Mouse (Mus musculus): Measurements from ENCODE around the gene Kif1bp. TPM values are rescaled to one million over a fixed set of nuclear protein-coding genes. Genes with fewer than 3 reads are reported as not detected.

Kif1bp gene
- polyA plus RNA-seq, 1 experiment: 1.2 TPM

DNA sequence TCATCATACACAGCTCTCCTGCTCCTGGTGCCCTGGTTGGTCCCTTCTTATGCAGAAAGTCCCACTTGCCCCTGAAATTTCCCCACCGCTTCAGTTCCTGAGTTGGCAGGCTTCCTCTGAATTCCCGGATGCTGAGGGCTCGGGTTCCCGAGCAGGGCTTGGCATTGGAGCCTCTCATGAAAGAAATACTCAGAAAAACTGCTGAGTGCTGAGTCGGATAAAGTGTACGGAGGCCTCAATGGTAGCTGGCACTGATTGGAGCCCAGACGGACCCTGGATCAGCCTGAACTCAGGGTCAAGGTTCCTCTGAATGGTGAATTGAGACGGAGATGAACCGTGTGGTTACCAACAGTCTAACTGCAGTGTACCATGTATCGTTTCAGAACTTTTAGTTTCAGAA, 31.8 kb downstream of the Kif1bp start:
- Histone ChIP-seq H3K36me3 (ENCODE audit: control insufficient read depth) (no peaks in the 10 kb centered on the region), H3K9me3 (ENCODE audit: control insufficient read depth, low read length) (no peaks in the 10 kb centered on the region), H3K4me3 (replicated peaks) (no peak overlapping the region), H3K4me1 (ENCODE audit: control insufficient read depth) (peaks cover 12% of the 10 kb centered on the region), H3K27me3 (ENCODE audit: control insufficient read depth) (no peaks in the 10 kb centered on the region)
- no peak for TF ChIP-seq GATA1 (IDR thresholded peaks at IDR 0.05; ENCODE audit: low read length)
- TF ChIP-seq TAL1 (IDR thresholded peaks at IDR 0.05; ENCODE audit: low read length): no peak

- H3K27me3 ChIP-seq (ENCODE audit: control insufficient read depth): no peaks in the 10 kb centered on the region
These were observed 32.5 kb downstream of the Kif1bp start for GRCm38 (mm10) chr10:62545759-62546158.

GRCm38 (mm10) chr10:62544316-62544715, 33.9 kb downstream of the Kif1bp start:
- Histone ChIP-seq H3K36me3 (ENCODE audit: control insufficient read depth) (no peaks in the 10 kb centered on the region), H3K4me1 (ENCODE audit: control insufficient read depth) (peaks cover 23% of the 10 kb centered on the region), H3K4me3 (replicated peaks) (no peak overlapping the region), H3K9me3 (ENCODE audit: control insufficient read depth, low read length) (no peaks in the 10 kb centered on the region), H3K27me3 (ENCODE audit: control insufficient read depth) (no peaks in the 10 kb centered on the region)
- TF ChIP-seq TAL1 (IDR thresholded peaks at IDR 0.05; ENCODE audit: low read length) (no peak), GATA1 (IDR thresholded peaks at IDR 0.05; ENCODE audit: low read length) (no peak)

More at GRCm38 (mm10) chr10:62545759-62546158, 32.5 kb downstream of the Kif1bp start:
- Histone ChIP-seq H3K36me3 (ENCODE audit: control insufficient read depth) (no peaks in the 10 kb centered on the region), H3K4me3 (replicated peaks) (no peak overlapping the region), H3K9me3 (ENCODE audit: control insufficient read depth, low read length) (no peaks in the 10 kb centered on the region), H3K4me1 (ENCODE audit: control insufficient read depth) (peaks cover 19% of the 10 kb centered on the region)
- no peak for TF ChIP-seq TAL1 (IDR thresholded peaks at IDR 0.05; ENCODE audit: low read length)
- TF ChIP-seq GATA1 (IDR thresholded peaks at IDR 0.05; ENCODE audit: low read length): no peak

DNA sequence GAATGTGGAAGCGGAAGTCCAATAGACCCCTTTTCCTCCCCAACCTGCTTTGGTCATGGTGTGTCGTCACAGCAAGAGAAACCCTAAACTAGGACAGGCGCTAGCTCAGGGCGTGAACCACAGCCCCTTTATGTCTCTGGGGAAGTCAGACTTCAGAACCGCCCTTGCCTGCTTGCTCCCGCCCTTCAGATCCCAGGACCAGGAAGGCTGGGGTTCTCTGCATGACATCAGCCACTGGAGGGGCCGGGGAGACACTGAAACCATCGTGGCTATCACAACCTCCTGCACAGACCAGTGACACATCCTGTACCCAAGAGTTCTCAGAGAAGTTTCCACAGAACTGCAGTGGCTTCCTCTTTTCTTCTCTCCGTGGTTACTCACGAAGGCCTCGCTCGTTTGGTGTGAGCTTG, 34.9 kb downstream of the Kif1bp start:
- Histone ChIP-seq H3K36me3 (ENCODE audit: control insufficient read depth) (no peaks in the 10 kb centered on the region), H3K4me3 (replicated peaks) (no peak overlapping the region), H3K9me3 (ENCODE audit: control insufficient read depth, low read length) (no peaks in the 10 kb centered on the region), H3K4me1 (ENCODE audit: control insufficient read depth) (peaks cover 27% of the 10 kb centered on the region), H3K27me3 (ENCODE audit: control insufficient read depth) (no peaks in the 10 kb centered on the region)
- TF ChIP-seq TAL1 (IDR thresholded peaks at IDR 0.05; ENCODE audit: low read length): no peak
- no peak for TF ChIP-seq GATA1 (IDR thresholded peaks at IDR 0.05; ENCODE audit: low read length)

DNA sequence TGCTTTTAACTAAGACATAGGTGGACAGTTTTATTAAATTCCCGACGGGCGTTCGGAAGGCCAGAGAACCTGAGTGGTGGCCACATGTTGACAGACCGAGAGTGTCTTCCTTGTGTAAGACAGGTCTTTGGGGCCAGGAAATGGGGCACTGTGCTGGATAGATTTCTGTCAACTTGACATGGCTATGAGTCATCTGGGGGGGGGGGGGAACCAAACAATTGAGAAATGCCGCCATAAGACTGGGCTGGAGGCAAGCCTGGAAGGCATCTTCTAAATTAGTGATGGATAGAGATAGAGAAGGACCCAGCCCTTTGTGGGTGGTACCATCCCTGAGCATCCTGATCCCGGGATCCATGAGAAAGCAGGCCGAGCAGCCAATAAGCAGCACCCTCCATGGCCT, 35.3 kb downstream of the Kif1bp start:
- Histone ChIP-seq H3K36me3 (ENCODE audit: control insufficient read depth) (no peaks in the 10 kb centered on the region), H3K4me3 (replicated peaks) (no peak overlapping the region), H3K27me3 (ENCODE audit: control insufficient read depth) (no peaks in the 10 kb centered on the region), H3K4me1 (ENCODE audit: control insufficient read depth) (peaks cover 27% of the 10 kb centered on the region), H3K9me3 (ENCODE audit: control insufficient read depth, low read length) (no peaks in the 10 kb centered on the region)
- TF ChIP-seq GATA1 (IDR thresholded peaks at IDR 0.05; ENCODE audit: low read length): no peak
- no peak for TF ChIP-seq TAL1 (IDR thresholded peaks at IDR 0.05; ENCODE audit: low read length)

DNA sequence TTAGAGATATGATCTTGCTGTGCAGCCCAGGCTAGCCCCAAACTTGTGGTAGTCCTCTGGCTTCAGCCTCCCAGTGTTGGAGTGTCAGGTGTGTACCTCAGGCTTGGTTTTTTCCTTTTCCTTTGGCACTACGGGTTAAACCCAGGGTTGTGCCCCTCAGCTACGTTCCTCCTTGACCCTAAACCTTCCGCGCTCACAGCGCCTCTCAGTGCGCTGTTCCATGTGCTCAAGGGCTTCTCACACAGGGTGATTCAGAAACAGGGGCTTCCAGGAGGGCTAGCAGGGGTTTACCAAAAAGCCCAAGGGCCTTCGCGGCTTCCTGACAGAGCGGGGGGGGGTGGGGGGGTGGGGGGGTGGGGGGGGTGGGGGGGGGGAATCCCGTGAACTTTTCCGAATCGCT, 35.8 kb downstream of the Kif1bp start:
- Histone ChIP-seq H3K4me3 (replicated peaks) (no peak overlapping the region), H3K4me1 (ENCODE audit: control insufficient read depth) (peaks cover 27% of the 10 kb centered on the region), H3K9me3 (ENCODE audit: control insufficient read depth, low read length) (no peaks in the 10 kb centered on the region), H3K27me3 (ENCODE audit: control insufficient read depth) (no peaks in the 10 kb centered on the region), H3K36me3 (ENCODE audit: control insufficient read depth) (no peaks in the 10 kb centered on the region)
- TF ChIP-seq TAL1 (IDR thresholded peaks at IDR 0.05; ENCODE audit: low read length) (no peak), GATA1 (IDR thresholded peaks at IDR 0.05; ENCODE audit: low read length) (no peak)

DNA sequence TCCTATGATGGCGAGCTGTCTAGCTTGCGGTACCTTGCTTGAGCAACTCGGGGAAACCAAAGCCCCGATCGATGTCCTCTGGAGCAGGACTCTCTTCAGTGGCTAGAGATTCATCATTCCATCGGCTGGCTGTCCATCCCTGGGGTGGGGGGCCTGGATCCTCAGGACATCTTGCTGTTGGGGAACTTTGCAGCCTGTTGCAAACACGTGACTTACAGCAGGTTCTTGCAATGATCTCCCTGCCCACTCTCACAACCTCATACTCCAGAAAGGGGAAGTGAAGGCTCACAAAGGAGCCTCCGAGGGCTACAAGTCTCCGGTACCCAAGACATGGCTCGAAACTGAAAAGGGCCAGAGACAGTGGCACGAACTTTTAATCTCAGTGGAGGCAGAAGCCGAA, 36.8 kb downstream of the Kif1bp start:
- Histone ChIP-seq H3K36me3 (ENCODE audit: control insufficient read depth) (no peaks in the 10 kb centered on the region), H3K9me3 (ENCODE audit: control insufficient read depth, low read length) (no peaks in the 10 kb centered on the region), H3K27me3 (ENCODE audit: control insufficient read depth) (no peaks in the 10 kb centered on the region), H3K4me3 (replicated peaks) (no peak overlapping the region), H3K4me1 (ENCODE audit: control insufficient read depth) (peaks cover 27% of the 10 kb centered on the region)
- TF ChIP-seq TAL1 (IDR thresholded peaks at IDR 0.05; ENCODE audit: low read length) (no peak), GATA1 (IDR thresholded peaks at IDR 0.05; ENCODE audit: low read length) (no peak)

GRCm38 (mm10) chr10:62540800-62541199, 37.5 kb downstream of the Kif1bp start:
- no peaks in the 10 kb centered on the region for H3K27me3 ChIP-seq (ENCODE audit: control insufficient read depth)
- TF ChIP-seq TAL1 (IDR thresholded peaks at IDR 0.05; ENCODE audit: low read length) (no peak), GATA1 (IDR thresholded peaks at IDR 0.05; ENCODE audit: low read length) (no peak)
- H3K36me3 ChIP-seq (ENCODE audit: control insufficient read depth): no peaks in the 10 kb centered on the region
- peaks cover 27% of the 10 kb centered on the region for H3K4me1 ChIP-seq (ENCODE audit: control insufficient read depth)
- H3K9me3 ChIP-seq (ENCODE audit: control insufficient read depth, low read length): no peaks in the 10 kb centered on the region
- H3K4me3 ChIP-seq (replicated peaks): no peak overlapping the region

- H3K4me1 ChIP-seq (ENCODE audit: control insufficient read depth): peaks cover 3% of the 10 kb centered on the region
- H3K4me3 ChIP-seq (replicated peaks): no peak overlapping the region
- no peaks in the 10 kb centered on the region for H3K9me3 ChIP-seq (ENCODE audit: control insufficient read depth, low read length)
- H3K27me3 ChIP-seq (ENCODE audit: control insufficient read depth): no peaks in the 10 kb centered on the region
- no peak for TF ChIP-seq TAL1 (IDR thresholded peaks at IDR 0.05; ENCODE audit: low read length)
- TF ChIP-seq GATA1 (IDR thresholded peaks at IDR 0.05; ENCODE audit: low read length): no peak
- H3K36me3 ChIP-seq (ENCODE audit: control insufficient read depth): no peaks in the 10 kb centered on the region
These were observed 43.7 kb downstream of the Kif1bp start for GRCm38 (mm10) chr10:62534509-62534908.

DNA sequence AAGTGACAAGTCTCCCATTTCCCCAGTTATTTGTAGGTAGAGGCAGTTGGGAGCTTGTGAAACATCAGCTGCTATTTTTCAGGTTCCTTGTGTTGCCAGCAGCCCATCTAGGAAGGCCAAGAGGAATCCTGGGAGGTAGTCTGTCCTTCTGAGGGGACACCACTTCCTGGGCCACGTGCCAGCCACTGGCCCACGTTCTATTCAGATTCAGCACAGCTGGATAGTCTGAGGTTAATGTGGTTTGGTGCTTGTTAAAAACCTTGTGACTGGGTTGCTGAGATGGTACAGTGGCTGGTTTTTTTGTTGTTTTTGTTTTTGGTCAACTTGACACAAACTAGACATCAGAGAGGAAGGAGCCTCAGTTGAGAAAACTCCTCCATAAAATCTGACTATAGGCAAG, 45.4 kb downstream of the Kif1bp start:
- Histone ChIP-seq H3K36me3 (ENCODE audit: control insufficient read depth) (no peaks in the 10 kb centered on the region), H3K4me1 (ENCODE audit: control insufficient read depth) (no peaks in the 10 kb centered on the region), H3K9me3 (ENCODE audit: control insufficient read depth, low read length) (no peaks in the 10 kb centered on the region), H3K27me3 (ENCODE audit: control insufficient read depth) (no peaks in the 10 kb centered on the region), H3K4me3 (replicated peaks) (no peak overlapping the region)
- no peak for TF ChIP-seq TAL1 (IDR thresholded peaks at IDR 0.05; ENCODE audit: low read length)
- TF ChIP-seq GATA1 (IDR thresholded peaks at IDR 0.05; ENCODE audit: low read length): no peak
